Mouse (Mus musculus) erythroblast, embryonic 14.5 days (primary cell): ENCODE data around the gene Grtp1.

Source experiments
- GATA1 ChIP-seq: IDR thresholded peaks from 2 replicates; pipeline ENCODE4 v1.6.1; 2012; ENCODE audit warnings: low read length, inconsistent platforms, mixed read lengths
- TAL1 ChIP-seq: IDR thresholded peaks from 3 replicates; pipeline ENCODE4 v1.6.1; 2012; ENCODE audit warnings: low read length, inconsistent platforms, mixed read lengths

GRCm38 (mm10) chr8:13181691-13181976 lies 18.8 kb downstream of the Grtp1 start:
- no peak for TF ChIP-seq GATA1
- TF ChIP-seq TAL1: no peak
